Mouse (Mus musculus) liver, adult 2 months (tissue): ENCODE measurements around the gene Cdkal1.

Experiments used
- CTCF ChIP-seq: fragments of 200-500 bp; IDR thresholded peaks from 2 replicates; pipeline ENCODE4 v1.5.1; 2011; ENCODE audit warnings: low read depth, low read length, control low read depth
- POLR2A ChIP-seq: fragments of 200-500 bp; IDR thresholded peaks from 2 replicates; pipeline ENCODE4 v1.6.1; 2011; ENCODE audit warnings: low read length, control low read depth; ENCODE audit not compliant: insufficient read depth; ENCODE audit errors: extremely low read depth

DNA sequence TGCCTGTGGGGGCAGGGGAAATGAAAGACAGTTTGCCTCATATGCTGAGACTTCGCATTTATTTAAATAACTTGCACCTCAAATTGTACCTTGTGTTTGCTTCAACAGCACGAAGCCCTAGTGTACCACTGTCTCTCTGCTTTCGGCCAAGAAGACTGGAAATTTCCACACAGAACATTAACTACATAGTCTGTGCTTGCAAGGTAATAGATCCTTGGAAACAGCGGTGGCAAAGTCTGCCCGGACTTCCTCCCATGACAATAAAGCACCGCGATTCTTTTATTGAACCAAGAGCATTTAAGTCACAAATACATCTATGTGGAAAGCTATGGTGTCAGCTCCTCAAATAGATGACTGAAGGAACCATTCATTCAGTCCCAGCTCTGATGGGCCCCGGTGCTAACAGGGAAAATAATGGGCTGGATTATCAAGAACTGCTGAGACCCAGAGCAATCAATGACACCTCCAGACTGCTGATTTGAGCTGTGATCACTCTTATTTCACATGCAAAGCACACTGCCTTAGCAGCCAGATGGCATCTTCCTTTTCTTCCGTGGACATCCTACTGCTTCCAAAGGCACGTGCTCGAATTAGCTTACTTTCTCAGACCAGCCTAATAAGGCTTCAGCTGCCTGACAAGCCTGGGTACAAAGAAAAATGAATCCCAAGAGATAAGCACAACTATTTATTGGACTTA is 591.3 kb downstream of the Cdkal1 start:
- TF ChIP-seq CTCF (no peak), POLR2A (no peak)
